Mouse (Mus musculus) spleen, adult 2 months (tissue): ENCODE measurements around the gene Aldh16a1.

Experiments
- CTCF ChIP-seq: fragments of 200-500 bp; IDR thresholded peaks from 2 replicates; pipeline ENCODE4 v1.5.1; 2011; ENCODE audit warnings: mild to moderate bottlenecking, inconsistent platforms; ENCODE audit not compliant: insufficient read depth, insufficient read length, insufficient replicate concordance; ENCODE audit errors: extremely low read depth
- POLR2A ChIP-seq: fragments of 200-500 bp; IDR thresholded peaks from 2 replicates; pipeline ENCODE4 v1.6.1; 2011; ENCODE audit warnings: low read depth, low read length, inconsistent platforms

- no peak for TF ChIP-seq POLR2A
- no peak for TF ChIP-seq CTCF
These were observed 798 bp downstream of the Aldh16a1 start for GRCm38 (mm10) chr7:45153586-45153985.
